Mouse (Mus musculus): ENCODE data around the gene Ift20. TPM values are rescaled to one million over a fixed set of nuclear protein-coding genes. Genes with fewer than 3 reads are reported as not detected.
"Not testable (repeated sequence)": the region's sequence is repeated elsewhere in the genome, so short reads cannot be mapped to it uniquely, and the experiment has no call there.

Gene Ift20
- total RNA-seq, 2 experiments from 2014 or later = 83.5 to 142 TPM

DNA sequence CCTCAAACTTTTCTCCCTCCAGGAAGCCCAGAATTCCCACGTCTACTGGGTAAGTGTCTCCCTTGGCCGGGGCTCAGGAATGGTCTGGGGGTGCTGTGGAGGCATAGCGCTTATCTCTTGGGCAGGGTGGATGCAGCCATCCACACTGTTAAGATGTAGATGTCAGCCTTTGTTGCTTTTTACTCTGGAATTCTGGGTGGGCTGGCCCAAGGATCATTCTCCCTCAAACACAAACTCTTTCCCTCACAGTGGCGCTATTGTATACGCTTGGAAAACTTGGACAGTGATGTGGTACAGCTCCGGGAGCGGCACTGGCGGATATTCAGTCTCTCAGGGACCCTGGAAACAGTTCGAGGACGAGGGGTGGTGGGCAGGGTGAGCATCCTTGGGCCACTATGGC is 17.2 kb upstream of the Ift20 start:
- no peak for ATAC-seq (replicated peaks; ENCODE audit: low FRiP score, low TSS enrichment, poor library complexity, severe bottlenecking)

DNA sequence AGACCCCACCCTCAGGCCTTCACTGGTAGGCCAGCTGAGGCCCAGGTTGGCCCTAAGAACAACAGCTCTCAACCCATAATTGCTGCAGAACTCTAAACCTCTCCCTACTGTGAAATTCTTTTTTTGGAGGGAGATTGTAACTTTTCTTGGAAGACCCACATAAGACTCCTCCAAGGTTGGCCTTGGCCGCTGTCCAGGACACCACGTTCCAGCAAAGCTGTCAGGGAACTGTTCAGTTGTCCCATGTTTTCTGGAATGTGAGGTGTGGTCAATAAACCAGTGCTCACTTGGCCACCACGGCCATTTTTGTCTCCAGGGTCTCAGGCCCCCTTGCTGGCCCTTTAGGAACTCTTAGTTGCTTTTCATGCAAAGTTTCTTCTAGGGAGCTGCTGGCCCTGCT is 14.3 kb upstream of the Ift20 start:
- no peak for ATAC-seq (replicated peaks; ENCODE audit: low FRiP score, low TSS enrichment, poor library complexity, severe bottlenecking)

DNA sequence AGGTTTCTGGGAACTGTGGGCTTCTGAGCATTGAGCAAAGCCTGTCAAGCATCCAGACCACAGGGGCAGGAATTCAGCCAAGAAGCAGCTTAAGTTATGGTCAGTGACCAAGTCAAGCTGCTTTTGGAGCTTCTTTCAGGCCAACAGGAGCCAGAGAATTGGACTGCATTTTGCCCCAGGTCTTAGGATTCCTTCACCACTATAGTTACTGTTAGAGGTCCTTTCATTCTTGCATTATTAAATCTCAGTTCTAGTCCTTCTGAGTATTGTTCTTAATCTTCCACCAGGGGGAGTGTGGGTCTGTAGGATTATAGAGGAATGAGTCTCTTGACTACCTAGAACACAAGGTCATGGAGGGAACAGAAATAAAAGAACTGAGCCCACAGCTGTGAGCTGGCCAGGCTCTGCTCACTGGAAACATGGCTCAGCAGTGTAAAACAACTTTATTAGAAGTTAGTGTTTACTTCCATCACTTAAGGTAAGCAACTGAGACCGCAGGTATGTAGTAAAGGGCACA is 13.6 kb upstream of the Ift20 start:
- peak; percentile 36; the same call in 1 of the 2 replicates for ATAC-seq (replicated peaks; ENCODE audit: low FRiP score, low TSS enrichment, poor library complexity, severe bottlenecking)

DNA sequence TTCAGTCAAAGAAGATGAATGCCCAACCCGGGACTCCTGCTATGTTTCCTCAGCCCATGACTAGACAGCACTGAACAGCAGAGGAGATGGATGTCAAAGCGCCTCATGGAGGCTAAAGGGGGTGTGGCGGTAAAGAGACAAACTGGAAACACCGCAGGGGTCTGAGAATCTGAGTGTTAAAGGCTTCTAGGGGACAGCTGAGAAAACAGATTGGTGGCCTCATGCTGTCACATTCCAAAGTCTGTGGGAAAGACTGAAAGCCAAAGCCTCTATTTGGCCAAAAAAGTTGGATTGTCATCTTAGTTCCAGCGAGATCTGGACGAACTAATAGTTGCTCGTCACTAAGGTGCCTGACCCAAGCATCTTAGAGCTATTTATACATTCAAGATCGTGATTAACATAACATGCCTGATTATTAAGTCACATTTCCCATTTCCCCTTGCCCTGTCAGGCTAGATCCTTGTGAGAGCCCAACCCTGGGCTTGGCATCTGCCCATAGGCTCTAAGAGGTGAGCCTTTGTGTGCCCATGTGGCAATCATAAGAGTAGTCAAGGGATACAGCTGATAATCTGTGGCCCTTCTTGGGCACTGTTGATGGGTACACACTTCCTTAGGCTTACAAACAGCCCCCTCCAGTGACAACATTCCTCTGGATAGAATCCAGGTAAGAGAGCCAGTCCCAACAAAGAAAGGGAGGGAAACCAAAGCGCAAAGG is 12.8 kb upstream of the Ift20 start:
- ATAC-seq (replicated peaks; ENCODE audit: low FRiP score, low TSS enrichment, poor library complexity, severe bottlenecking) = no peak

DNA sequence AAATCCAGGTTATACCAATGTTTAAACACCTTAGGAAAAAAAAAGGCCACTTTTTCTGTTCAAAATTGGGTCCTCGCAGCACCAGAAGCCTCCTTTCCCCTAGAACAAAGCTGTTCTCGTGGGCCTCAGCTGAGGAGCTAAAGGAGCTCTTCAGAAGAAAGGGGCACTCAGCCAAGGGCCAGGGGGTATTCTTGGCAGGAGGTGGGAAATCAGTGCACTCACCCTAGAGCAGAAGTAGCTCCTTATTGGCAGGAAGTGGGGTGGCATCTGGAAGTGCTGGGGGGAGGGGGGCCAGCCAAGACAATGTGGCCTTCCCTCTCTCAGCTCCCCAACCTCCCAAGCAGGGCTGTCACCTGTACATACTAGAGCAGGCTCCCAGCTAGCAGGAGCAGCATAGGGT is 11.3 kb upstream of the Ift20 start:
- no peak for ATAC-seq (replicated peaks; ENCODE audit: low FRiP score, low TSS enrichment, poor library complexity, severe bottlenecking)

DNA sequence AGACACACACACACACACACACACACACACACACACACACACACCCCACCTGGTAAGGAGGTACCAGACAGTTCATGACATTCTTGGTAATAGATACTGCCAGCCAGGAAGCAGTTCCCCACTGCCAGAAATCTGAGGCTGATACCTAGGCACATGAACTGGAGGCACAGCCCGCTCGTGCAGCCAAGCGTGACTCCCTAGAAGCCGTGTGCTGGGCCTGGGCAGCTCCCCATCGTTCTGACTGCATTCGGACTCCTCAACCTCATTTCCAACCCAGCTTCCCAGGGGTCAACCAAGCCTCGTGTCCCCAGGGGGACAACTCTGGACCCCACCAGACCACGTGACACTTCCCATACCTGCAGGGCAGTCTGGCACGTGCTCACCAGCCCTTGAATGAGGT is 7.4 kb upstream of the Ift20 start:
- no peak for ATAC-seq (replicated peaks; ENCODE audit: low FRiP score, low TSS enrichment, poor library complexity, severe bottlenecking)

DNA sequence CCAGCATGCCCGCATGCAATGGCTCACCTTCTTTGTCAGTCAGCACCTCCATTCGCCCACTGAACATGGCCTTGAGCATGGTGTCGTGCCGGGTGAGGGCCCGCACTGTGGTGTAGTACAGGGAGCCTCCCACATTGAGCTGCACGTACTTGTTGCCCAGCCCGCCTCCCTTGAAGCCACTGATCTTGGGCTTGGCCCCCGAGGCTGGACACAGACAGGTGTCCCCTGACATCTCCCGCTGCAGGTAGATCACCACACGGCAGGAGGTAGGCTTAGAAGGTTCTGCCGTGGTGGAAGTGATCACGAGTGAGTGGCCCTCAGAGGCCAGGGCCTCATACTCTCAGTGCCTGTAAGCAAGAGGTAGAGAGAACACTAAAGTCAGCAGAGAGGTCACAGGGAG is 6.2 kb upstream of the Ift20 start:
- no peak for ATAC-seq (replicated peaks; ENCODE audit: low FRiP score, low TSS enrichment, poor library complexity, severe bottlenecking)

DNA sequence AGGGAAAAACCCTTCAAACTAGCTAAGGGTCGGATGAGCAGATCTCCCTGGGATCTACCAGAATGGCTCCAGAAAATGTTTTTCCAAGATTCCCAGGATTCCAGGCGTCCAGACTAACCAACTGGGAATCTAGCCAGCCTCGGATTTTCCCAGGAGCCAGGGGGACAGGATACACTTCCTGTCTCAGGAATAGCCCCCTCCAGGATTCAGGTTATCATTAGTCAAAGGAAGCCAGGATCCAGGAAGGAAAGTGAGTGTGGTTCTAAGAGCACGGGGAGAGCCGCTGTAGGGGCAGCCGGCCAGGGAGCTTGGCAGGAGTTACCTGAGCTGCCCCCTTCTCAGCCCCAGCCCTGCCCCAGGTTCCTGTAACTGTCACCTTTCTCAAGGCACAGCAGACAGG is 5.1 kb upstream of the Ift20 start:
- no peak for ATAC-seq (replicated peaks; ENCODE audit: low FRiP score, low TSS enrichment, poor library complexity, severe bottlenecking)

DNA sequence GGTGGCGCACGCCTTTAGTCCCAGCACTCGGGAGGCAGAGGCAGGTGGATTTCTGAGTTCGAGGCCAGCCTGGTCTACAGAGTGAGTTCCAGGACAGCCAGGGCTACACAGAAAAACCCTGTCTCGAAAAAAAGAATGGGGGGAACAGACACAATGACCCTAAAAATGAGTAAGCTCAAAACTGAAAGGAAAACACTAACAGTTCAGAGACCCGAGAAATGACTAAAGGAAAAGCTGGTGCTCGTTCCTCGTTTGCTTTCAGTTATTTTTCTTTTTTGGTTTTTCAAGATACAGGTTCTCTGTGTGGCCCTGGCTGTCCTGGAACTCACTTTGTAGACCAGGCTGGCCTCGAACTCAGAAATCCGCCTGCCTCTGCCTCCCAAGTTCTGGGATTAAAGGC is 4.6 kb upstream of the Ift20 start:
- ATAC-seq (replicated peaks; ENCODE audit: low FRiP score, low TSS enrichment, poor library complexity, severe bottlenecking) = not testable (repeated sequence)

DNA sequence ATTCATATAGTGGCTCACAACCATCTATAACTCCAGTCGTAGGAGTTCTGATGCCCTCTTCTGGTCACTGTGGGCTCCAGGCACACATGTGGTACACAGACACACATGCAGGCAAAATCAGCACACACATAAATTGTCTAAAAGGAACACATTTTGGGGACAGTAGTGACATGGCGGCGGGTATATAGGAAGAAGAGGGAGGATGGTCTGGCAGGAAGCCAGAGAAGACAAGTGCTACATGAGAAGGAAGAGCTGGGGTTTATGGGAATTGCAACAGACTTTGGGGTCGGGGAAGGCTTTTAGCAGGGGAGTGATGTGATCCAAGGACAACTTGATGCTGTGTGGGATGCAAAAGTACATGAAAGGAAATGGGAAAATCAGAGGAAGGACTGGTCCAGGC is 1.6 kb upstream of the Ift20 start:
- no peak for ATAC-seq (replicated peaks; ENCODE audit: low FRiP score, low TSS enrichment, poor library complexity, severe bottlenecking)

DNA sequence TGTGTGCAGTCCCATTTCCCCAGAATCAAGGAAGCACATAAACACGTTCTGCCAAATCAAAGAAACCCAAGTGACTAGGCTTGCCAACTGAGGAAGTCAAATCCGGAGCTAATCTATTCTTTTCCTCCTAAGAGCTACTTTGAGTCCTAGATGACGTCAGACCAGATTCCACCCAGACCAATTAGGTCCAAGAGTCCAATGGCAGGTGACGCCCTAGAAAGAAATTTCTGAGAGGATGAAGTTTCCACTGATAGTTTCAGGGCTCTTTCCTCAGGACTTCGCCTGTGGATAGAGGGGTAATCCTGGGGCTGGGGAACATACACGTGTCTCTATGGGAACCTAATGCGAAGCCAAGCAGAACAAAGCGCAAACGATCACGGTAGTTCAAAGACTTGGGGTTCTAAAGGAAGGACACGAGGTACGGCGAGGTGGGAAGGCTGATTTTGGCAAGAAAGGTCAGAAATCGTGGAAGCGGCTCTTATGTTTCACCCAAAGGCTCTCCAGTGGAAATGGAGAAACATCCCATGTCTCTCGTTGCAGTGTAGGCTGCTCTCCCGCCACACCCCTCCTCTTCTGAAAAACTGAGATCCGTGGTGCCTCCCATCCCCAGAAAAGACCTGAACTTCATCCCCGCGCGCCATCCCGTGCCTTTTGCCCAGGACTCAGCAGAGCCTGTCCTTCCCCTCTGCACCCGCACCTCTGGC is 633 bp upstream of the Ift20 start:
- no peak for ATAC-seq (replicated peaks; ENCODE audit: low FRiP score, low TSS enrichment, poor library complexity, severe bottlenecking)

DNA sequence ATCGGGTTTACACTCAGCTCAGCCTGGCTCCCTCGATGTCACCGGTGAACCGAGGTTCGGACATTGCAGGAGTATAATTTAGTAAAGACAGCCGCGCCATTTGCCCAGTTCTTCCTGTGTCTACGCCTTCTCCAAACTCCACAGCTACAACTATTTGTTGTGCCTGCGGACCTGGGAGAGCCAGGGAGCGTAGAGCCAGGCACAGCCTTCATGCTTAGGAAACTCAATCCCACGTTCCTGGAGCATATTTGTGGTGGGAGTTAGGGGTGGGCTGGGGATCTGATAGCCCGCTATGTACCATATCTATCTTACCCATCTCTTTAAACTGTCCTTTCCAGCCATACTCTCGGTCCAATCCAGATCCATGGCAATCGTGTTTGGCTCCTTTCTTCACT is 526 bp downstream of the Ift20 start:
- ATAC-seq (replicated peaks; ENCODE audit: low FRiP score, low TSS enrichment, poor library complexity, severe bottlenecking) = no peak

DNA sequence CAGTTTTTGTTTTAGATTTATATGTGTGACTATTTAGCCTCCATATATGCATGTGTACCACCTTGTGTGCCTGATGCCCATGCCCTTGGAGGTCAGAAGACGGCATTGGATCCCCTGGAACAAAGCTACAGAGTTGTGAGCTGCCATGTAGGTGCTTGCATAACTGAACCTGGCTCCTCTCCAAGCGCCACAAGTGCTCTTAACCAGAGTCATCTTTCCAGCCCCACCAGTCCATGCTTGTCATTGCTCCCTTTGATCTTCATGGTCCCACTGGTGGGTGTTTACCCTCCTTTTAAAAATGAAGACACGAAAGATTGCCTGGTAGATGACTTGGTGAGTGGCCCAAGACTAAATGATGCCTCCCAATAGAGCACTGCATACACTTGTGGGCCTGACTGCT is 4.2 kb downstream of the Ift20 start:
- no peak for ATAC-seq (replicated peaks; ENCODE audit: low FRiP score, low TSS enrichment, poor library complexity, severe bottlenecking)

DNA sequence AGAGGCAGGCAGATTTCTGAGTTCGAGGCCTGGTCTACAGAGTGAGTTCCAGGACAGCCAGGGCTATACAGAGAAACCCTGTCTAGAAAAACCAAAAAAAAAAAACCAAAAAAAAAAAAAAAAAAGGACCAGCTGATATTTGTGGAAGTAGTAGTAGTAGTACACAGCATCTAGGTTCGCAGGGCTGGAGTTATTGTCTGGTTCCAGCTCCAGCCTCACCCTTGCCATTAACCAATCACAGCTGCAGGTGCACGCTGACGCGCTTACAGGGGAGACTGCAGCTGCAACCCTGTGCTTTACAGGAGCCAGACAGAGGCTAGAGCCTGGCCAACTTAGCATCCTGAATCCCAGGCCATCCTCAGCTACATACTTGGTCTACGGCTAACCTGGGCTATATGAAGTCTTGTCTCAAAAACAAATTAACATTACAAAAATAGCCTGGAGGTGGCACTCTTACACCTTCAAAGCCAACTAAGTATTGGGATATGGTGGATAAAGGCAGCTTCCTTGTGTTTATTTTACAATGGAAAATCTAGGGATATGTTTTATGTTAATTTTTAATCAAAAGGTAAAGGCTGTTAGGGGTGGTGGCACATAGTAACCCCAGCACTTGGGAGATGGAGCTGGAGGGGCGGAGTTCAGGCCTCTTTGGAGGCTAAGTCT is 8.4 kb downstream of the Ift20 start:
- ATAC-seq (replicated peaks; ENCODE audit: low FRiP score, low TSS enrichment, poor library complexity, severe bottlenecking) = no peak

DNA sequence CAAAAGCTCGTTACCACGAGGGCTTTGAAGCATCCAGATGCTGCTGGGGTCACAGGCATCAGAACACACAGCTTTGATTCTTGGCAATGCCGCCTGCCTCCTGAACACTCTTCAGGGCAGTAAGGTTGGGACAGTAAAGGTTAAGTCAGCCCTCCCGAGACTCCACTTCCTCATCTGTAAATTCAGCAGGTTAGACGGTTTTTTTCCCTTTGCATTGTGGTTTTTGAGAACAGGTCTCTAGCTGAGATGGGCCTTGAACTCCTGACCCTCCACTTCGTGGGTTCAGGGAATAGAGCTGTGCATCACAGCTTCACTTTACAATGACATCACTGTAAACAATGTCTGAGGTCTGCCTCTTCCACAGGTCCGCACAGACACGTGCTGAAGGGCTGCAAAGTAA is 9.0 kb downstream of the Ift20 start:
- ATAC-seq (replicated peaks; ENCODE audit: low FRiP score, low TSS enrichment, poor library complexity, severe bottlenecking) = no peak

DNA sequence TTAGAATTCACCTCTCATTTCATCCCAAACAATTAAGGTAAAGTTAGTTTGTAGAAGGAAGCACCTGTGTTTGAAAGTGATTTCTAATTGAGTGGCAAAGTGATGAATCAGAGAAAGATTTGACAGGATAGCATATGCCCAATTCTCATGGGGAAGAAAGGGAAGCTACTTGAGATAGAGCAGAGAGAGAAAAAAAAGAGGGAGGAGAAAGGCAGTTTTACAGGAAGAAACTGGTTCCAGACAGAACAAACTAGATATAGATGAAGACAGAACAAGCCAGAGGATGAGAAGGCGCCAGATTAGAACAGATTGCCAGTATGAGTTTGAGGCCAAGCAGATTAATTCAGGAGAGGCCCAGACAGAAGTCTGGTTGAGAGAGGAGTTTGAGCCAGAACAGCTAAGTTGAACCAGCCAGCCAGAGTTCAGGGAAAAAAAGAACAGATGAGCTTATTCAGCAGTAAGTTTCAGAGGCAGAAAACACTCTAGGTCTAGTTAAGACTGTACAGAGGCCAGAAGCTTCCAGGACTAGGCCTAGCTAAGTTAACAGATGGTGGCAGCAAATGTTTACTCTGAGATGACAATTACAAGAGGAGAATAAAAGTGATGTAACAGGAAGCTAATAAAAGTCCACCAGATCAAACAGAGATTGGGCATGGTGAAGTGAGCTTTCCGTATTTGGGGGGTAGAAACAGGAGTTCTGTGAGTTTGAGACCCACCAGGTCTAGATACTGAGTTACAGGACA is 11.7 kb downstream of the Ift20 start:
- no peak for ATAC-seq (replicated peaks; ENCODE audit: low FRiP score, low TSS enrichment, poor library complexity, severe bottlenecking)

DNA sequence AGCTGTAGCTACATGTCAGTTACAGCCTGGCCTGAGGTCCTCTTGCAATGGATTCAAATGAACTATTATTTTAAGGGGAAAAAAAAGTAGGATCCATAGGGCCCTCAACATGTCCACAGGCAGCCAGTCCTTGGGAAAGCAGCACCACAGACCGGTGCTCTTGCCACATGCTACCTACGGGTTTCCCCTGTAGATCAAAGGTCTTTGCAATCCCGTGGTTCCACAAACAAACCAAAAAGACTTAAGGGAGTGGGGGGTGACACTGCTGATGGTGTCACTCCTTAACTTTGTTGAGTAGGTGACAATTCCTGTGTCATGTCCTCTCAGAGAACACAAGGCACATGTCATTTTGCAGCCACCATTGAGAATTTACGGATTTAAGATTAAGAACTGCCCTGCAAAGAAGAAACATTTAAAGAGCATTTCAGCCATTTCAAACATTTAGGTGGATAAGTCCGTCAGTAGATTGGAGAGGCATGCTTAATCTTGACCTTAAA is 13.4 kb downstream of the Ift20 start:
- ATAC-seq (replicated peaks; ENCODE audit: low FRiP score, low TSS enrichment, poor library complexity, severe bottlenecking) = no peak

DNA sequence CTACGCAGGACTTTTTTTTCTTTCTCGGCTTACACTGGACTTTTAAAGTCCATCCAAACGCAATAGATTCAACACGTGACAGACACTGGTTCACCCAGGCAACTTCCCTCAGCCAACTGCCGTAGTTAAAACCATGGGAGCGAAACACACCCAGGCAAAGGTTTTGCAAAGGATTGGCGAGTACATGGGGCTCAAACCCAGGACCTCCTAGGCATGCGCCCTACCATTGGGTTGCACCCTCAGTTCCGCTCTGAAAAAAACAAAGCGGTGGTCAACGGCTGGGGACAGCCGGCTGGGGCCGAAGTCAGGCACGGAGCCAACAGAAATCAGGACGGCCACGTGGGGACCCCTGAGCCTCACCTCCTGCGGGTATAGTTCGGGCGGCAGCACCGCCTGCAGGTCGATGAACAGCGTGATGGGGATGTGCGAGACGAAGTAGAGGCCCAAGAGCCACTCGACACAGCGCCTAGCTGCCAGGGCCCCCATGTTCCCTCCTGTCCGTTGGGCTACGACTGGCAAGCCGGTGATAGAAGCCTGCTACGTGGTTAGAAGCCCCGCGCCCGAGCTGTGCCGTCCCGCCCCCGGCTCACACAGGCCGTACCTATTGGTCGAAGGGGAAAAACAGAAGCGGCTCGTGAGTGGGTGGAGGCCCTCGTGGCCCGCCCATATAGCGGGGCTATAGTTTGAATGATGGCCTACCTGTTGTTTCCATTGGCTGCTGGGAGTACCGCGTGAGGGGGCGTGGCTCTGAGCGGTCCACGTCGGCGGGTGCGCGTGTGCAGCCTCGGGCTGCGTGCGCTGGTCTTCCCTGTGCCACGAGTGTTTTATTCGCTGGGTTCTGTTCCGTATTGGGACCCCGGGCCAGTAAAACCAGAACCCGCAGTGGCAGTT is 14.3 kb downstream of the Ift20 start, which contains the start of gene Tmem97:
TSS of gene Tmem97 (minus strand) at position 610 of the 891 bp plus-strand sequence.
- ATAC-seq (replicated peaks; ENCODE audit: low FRiP score, low TSS enrichment, poor library complexity, severe bottlenecking) = peak; percentile 99

DNA sequence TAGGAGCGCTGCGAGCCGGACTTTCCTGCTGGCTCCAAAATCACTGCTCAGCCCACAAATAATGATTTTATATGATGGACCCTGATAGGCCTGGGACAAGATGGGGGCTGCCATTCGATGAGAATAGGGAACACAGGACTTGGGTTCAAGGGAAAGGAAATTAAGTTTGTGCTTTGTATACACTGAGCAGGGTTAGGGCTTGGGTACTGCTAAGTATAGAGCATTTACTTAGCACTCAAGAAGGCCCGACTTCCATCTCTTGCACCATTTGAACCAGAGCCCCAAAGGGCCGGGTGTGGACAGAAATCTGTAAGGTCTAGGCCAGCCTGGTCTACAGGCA is 14.9 kb downstream of the Ift20 start:
- no peak for ATAC-seq (replicated peaks; ENCODE audit: low FRiP score, low TSS enrichment, poor library complexity, severe bottlenecking)

All from megakaryocyte-erythroid progenitor cell, adult 5-6 weeks (primary cell).